Mouse (Mus musculus) lung, embryonic 16.5 days (tissue): ENCODE measurements around the gene Gm10964. TPM values are rescaled to one million over a fixed set of nuclear protein-coding genes. Genes with fewer than 3 reads are reported as not detected.

Experiments used
- ATAC-seq: fragments of 200-750 bp; cut with Nextera tagmentation; 2 replicates; pipeline ENCODE4 v1.8.0; 2017; ENCODE audit warnings: low read depth, mild to moderate bottlenecking, moderate library complexity
- H3K27ac ChIP-seq: fragments of 300-500 bp; sonication (generic); 2 replicates; pipeline ENCODE4 v1.5.1; 2014; ENCODE audit warnings: mild to moderate bottlenecking, control low read depth, low read length
- H3K27me3 ChIP-seq: fragments of 300-500 bp; sonication (generic); 2 replicates; pipeline ENCODE4 v1.6.1; 2014; ENCODE audit warnings: low read depth, low read length, mixed read lengths; ENCODE audit not compliant: control insufficient read depth, insufficient read depth
- H3K36me3 ChIP-seq: fragments of 300-500 bp; sonication (generic); 2 replicates; pipeline ENCODE4 v1.6.1; 2014; ENCODE audit warnings: low read length; ENCODE audit not compliant: control insufficient read depth, insufficient read depth
- H3K4me1 ChIP-seq: fragments of 300-500 bp; sonication (generic); replicated peaks from 2 replicates; pipeline ENCODE4 v1.6.1; 2014; ENCODE audit warnings: low read length, mixed read lengths; ENCODE audit not compliant: control insufficient read depth, insufficient read depth
- H3K4me2 ChIP-seq: fragments of 300-500 bp; sonication (generic); 2 replicates; pipeline ENCODE4 v1.6.1; 2014; ENCODE audit warnings: low read depth, low read length, control low read depth
- H3K4me3 ChIP-seq: fragments of 300-500 bp; sonication (generic); 2 replicates; pipeline ENCODE4 v1.5.1; 2014; ENCODE audit warnings: mild to moderate bottlenecking, low read length, control low read depth
- H3K9ac ChIP-seq: fragments of 300-500 bp; sonication (generic); 2 replicates; pipeline ENCODE4 v1.6.1; 2014; ENCODE audit warnings: low read length, control low read depth
- H3K9me3 ChIP-seq: fragments of 300-500 bp; sonication (generic); 2 replicates; pipeline ENCODE4 v1.6.1; 2016; ENCODE audit warnings: low read length; ENCODE audit not compliant: control insufficient read depth
- WGBS: fragments of 180-500 bp; shearing (Covaris S2); extraction: QIAGEN DNeasy Blood & Tissue Kit; methylation state at CpG from one replicate; pipeline ENCODE4 v1.1.7; 2014; 5-methylcytosine and 5-hydroxymethylcytosine counted together
- polyA plus RNA-seq: library from polyadenylated mRNA; unstranded; fragments of >200 nt; fragmentation: Nextera tagmentation; extraction: Ambion mirVana; gene quantifications from 2 replicates; pipeline ENCODE4 v1.2.1, GENCODE M21; 2015

Gene Gm10964
- polyA plus RNA-seq, 1 experiment from 2014 or later: not detected

DNA sequence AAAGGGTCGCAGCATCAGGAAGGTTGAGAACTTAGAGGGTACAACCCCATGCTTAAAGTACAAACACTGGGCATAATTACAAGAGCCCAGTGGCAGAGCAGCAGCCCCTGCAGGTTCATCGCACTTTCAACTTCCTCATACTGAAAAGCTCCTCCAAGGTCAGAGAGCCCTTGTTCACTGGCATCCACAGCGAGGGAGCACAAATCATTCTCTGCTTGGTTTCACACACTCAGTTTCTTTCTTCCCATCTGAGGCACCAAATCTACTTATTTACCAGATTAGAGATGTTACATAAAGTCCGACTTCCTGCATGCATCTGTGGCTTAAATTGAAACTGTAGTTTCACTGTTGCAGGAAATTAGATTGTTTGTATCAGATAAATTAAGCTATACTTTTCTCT, 33.7 kb downstream of the Gm10964 start:
- Histone ChIP-seq H3K9me3 (no peaks in the 10 kb centered on the region), H3K27ac (no peak overlapping the region), H3K4me3 (no peak overlapping the region), H3K36me3 (peaks cover 17% of the 10 kb centered on the region), H3K9ac (no peak overlapping the region), H3K4me1 (peaks cover 22% of the 10 kb centered on the region), H3K4me2 (no peak overlapping the region), H3K27me3 (no peaks in the 10 kb centered on the region)
- 76% methylated on average over 4 of the region's 4 CpGs for WGBS
- ATAC-seq: no peak

DNA sequence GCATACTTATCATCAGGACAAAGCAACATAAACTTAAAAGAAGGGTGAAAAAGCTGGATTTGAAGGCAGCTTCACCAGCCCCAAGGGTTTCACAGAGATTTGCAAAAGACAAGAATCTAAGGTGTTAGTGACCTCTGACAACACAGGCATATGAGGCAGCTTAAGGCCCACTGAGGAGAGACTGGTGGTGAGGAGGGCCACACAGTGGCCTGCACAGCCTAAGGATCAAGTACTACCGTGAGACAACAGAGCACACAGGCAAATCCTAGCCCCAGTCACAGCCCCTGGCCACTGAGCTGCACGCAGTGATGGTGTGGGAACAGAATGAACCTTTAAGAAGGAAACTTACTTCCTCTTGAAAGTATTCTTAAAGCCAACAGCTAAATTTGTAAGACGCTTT, 34.3 kb downstream of the Gm10964 start:
- Histone ChIP-seq H3K27me3 (no peaks in the 10 kb centered on the region), H3K9me3 (no peaks in the 10 kb centered on the region), H3K9ac (no peak overlapping the region), H3K4me1 (peaks cover 22% of the 10 kb centered on the region), H3K27ac (peak overlapping the region; percentile 40; the same call in 1 of the 2 replicates), H3K4me3 (no peak overlapping the region), H3K4me2 (no peak overlapping the region), H3K36me3 (peaks cover 19% of the 10 kb centered on the region)
- no peak for ATAC-seq
- WGBS: 79% methylated on average over 3 of the region's 3 CpGs

DNA sequence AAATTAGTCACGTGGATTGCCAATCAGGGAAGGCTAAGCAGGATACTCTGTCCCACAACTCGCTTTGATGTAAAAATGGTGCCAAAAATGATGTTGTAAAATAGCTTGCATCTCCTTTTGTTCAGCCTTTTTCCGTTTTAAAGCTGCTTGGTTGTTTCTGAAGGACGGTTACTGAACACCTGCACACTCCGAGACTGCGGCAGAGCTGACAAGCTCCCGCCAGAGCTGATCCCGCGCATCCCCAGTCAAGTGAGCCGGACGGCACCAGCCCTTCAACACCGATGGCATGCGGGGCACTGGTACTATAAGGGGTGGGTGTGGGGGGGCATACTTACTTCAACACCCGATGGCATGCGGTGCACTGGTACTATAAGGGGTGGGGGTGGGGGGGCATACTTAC, 34.8 kb downstream of the Gm10964 start:
- Histone ChIP-seq H3K36me3 (peaks cover 19% of the 10 kb centered on the region), H3K4me2 (no peak overlapping the region), H3K27me3 (no peaks in the 10 kb centered on the region), H3K4me3 (no peak overlapping the region), H3K27ac (no peak overlapping the region; the same call in 1 of the 2 replicates), H3K4me1 (peaks cover 22% of the 10 kb centered on the region), H3K9ac (no peak overlapping the region), H3K9me3 (no peaks in the 10 kb centered on the region)
- ATAC-seq: peak; percentile 18; the same call in 1 of the 2 replicates
- WGBS: 85% methylated on average over 15 of the region's 15 CpGs

DNA sequence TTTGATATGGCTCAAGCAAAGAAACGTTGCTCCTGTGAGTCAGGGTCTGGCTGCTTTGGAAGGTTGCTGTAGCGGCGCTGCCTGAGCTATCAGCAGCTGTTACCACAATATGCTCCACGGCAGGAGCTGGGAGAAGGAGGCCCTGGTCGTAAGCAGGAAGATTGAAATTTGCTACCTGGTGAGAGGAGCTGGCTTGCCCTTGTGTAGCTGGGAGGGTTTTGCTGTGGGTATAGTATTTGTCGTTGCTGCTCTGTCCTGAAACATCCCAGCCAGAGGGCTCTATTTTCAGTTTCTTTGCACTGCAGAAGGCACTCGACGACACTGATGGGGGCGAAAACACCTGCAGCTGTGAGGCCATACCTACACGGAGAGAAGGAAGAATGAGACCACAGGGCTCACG, 38.8 kb downstream of the Gm10964 start:
- ATAC-seq: no peak
- Histone ChIP-seq H3K27ac (no peak overlapping the region), H3K9ac (no peak overlapping the region), H3K4me3 (no peak overlapping the region), H3K4me2 (no peak overlapping the region), H3K36me3 (peaks cover 15% of the 10 kb centered on the region), H3K4me1 (peaks cover 4% of the 10 kb centered on the region; the same call in 1 of the 2 replicates), H3K27me3 (no peaks in the 10 kb centered on the region), H3K9me3 (no peaks in the 10 kb centered on the region)
- 81% methylated on average over 11 of the region's 11 CpGs for WGBS

DNA sequence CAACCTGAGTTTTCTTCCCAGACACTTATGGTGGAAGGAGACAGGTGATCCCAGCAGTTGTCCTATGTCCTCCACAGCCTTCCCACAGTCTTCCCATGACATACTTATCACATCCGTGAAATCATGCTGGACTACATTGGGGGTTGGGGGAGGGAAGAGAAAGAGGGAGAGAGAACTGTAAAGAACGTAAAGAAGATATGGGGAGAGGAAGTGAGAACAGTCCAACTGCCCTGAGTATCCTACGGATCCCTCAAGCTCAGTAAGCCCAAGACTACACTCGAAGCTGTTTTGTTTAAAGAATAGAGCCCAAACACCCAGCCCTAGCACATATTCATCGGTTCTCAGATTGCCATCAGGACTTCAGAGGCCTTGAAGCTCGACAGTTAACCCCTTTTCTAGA, 39.5 kb downstream of the Gm10964 start:
- Histone ChIP-seq H3K27ac (no peak overlapping the region), H3K4me3 (no peak overlapping the region), H3K27me3 (no peaks in the 10 kb centered on the region), H3K4me2 (no peak overlapping the region), H3K4me1 (no peaks in the 10 kb centered on the region), H3K36me3 (peaks cover 15% of the 10 kb centered on the region), H3K9ac (no peak overlapping the region), H3K9me3 (no peaks in the 10 kb centered on the region)
- ATAC-seq: no peak
- 65% methylated on average over 6 of the region's 6 CpGs for WGBS

DNA sequence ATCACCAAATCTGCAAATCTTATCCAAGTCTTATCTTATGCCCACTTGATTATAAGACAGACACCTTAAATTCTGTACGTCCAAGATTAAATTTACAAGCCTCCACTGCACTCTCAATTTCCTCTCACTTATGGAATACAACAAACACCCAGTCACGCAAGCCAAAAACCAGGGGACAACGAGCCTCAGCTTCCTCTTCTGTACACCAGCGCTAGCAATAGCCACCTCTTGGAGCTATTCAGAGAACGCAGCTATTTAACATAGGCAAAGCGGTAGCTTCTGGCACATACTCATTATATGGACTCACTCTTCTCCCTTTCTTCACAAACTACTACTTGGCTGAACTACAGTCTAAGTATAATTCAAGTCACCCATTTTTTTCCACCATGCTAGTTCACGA, 40.0 kb downstream of the Gm10964 start:
- Histone ChIP-seq H3K27ac (no peak overlapping the region), H3K36me3 (peaks cover 15% of the 10 kb centered on the region), H3K4me2 (no peak overlapping the region), H3K4me3 (no peak overlapping the region), H3K27me3 (no peaks in the 10 kb centered on the region), H3K9me3 (no peaks in the 10 kb centered on the region), H3K4me1 (no peaks in the 10 kb centered on the region), H3K9ac (no peak overlapping the region)
- 79% methylated on average over 7 of the region's 7 CpGs for WGBS
- ATAC-seq: no peak

DNA sequence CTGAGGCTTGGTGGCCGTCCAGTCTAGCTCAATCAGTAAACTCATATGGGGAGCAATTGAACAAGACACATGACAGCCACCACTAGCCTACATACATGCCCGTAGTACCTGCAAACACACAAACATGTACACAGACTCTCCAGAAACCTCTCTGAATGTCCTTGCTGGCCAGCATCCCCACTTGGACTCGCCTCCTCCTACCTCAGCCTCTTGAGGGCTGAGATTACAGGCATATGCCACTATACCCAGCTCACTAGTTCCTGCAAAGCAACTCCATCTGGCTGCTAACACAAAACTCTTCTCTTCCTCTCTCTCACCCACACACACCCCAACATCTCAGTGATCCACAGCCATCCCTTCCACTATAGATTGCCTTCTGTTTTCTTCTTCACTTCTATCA, 41.1 kb downstream of the Gm10964 start:
- H3K4me3 ChIP-seq: no peak overlapping the region
- WGBS: 82% methylated on average over 3 of the region's 3 CpGs
- H3K4me2 ChIP-seq: no peak overlapping the region

DNA sequence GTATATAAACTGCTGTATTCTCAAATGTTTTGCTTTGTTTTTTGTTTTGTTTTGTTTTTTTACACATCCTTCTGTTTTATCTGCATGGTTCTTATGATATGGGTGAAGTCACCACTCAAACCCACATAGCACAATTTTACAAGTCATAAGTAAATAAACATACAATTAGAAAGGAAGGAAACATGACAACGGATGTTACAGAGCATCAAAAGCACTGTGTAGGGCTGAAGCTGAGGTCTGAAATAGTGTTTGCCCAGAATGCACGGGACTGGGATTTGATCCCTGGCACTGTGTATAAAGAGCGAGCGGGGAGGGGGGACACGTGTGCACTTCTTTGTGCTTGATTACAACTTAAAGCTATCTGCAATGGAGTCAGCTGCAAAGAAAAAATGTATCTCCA, 41.6 kb downstream of the Gm10964 start:
- peaks cover 13% of the 10 kb centered on the region for H3K36me3 ChIP-seq
- H3K9me3 ChIP-seq: no peaks in the 10 kb centered on the region
- no peaks in the 10 kb centered on the region for H3K27me3 ChIP-seq
- ATAC-seq: no peak
- no peak overlapping the region for H3K9ac ChIP-seq
- H3K4me1 ChIP-seq: no peaks in the 10 kb centered on the region
- no peak overlapping the region for H3K27ac ChIP-seq
- H3K4me2 ChIP-seq: no peak overlapping the region
- 62% methylated on average over 5 of the region's 5 CpGs for WGBS
- H3K4me3 ChIP-seq: no peak overlapping the region

More for the DNA sequence above, 41.1 kb downstream of the Gm10964 start:
- Histone ChIP-seq H3K4me1 (no peaks in the 10 kb centered on the region), H3K27me3 (no peaks in the 10 kb centered on the region), H3K9ac (no peak overlapping the region), H3K27ac (no peak overlapping the region), H3K36me3 (peaks cover 13% of the 10 kb centered on the region), H3K9me3 (no peaks in the 10 kb centered on the region)
- no peak for ATAC-seq

DNA sequence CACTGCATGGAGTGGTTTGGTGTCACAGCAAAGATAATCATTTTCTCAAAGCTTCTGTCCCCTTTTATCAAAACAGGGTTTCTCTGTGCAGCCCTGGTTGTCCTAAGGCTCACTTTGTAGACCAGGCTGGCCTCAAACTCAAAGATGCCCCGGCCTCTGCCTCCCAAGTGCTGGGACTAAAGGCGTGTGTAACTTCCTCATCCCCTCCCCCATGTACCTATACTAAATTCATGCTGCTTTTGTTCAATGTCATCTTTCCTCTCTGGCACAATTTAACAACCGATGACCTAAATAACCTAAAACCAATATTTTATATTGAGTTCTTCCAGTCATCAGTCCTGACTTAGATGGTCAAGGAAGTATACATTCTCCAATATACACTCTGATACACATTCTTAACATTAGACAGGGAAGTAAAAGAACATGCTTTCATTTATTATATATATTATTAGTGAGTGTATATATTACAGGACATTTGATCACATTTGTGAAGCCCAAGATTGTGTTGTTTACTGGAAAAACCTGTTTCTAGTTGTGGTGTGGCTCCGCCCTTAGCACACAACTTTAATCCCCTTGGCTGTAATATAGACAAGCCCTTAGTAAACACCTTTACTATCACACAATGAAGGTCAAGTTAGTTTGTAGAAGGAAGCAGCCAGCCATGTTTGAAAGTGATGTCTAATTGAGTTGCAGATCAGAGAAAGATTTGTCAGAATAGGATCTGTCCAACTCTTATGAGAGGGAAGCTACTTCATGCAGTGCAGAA, 43.9 kb downstream of the Gm10964 start:
- no peak for ATAC-seq
- H3K27me3 ChIP-seq: no peaks in the 10 kb centered on the region
- H3K9ac ChIP-seq: no peak overlapping the region
- H3K9me3 ChIP-seq: no peaks in the 10 kb centered on the region
- H3K36me3 ChIP-seq: no peaks in the 10 kb centered on the region
- H3K4me1 ChIP-seq: peaks cover 6% of the 10 kb centered on the region
- 75% methylated on average over 4 of the region's 4 CpGs for WGBS
- H3K27ac ChIP-seq: no peak overlapping the region
- H3K4me3 ChIP-seq: no peak overlapping the region
- H3K4me2 ChIP-seq: no peak overlapping the region
